Mouse (Mus musculus) testis, adult 10 weeks (tissue): Measurements from ENCODE around the gene Tes3-ps. TPM values are rescaled to one million over a fixed set of nuclear protein-coding genes. Genes with fewer than 3 reads are reported as not detected.

Experiments
- polyA plus RNA-seq: library from polyadenylated mRNA; stranded (reverse); fragments of 350-450 nt; fragmentation: Illumina TruSeq; extraction: RNeasy Lipid Tissue Mini Kit (QIAGEN cat#74804); gene quantifications from one replicate; pipeline ENCODE4 v1.2.3, GENCODE M21; 2014; ENCODE audit warnings: low read depth, low replicate concordance

Gene Tes3-ps
- polyA plus RNA-seq = 5.6 TPM

DNA sequence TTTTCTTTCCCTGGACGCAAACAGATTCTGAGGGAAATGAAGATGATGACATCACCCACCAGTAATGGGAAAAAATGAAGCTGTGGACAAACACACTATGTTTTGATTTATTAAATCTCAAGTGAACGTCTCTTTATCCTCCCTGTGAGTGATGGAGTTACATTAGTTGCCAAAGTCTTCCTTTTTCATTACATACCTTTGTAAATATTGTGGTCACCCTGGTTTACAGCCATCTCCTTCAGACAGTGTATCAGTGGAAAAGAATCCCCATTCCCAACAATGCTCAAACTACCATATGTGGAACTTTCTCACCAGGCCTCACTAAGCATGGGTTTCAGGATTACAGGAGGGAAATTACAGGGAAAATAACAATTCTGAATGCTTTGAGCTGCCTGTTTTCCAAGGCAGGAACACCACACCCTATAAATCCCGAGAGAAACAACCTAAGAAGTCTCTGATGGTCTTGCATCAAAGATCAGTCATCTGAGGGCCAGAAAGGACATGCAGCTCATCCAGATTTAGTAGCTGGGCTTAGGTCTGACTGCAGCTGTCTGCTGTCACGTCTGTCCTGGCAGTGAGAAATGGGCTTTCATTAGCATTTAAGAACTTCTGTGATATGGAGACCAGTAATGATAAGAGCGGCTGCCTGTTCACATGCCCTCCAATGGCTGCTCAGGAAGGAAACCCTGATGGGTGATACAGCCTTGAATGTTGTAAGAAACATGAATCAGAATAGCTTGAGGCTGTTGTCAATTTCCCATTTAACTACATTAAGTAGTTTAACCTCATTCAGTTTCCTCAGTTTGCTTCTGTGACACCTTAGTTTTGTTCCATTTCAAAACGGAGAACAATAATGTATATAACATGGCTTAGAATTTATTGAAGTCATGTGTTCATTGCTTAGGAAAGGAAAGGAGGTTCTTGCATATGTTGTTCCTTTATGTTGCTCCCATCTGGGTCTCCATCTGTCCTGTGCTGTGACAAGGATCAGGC is at the start of gene Tes3-ps:
TSS of gene Tes3-ps (plus strand) at position 943 of the 993 bp plus-strand sequence.

DNA sequence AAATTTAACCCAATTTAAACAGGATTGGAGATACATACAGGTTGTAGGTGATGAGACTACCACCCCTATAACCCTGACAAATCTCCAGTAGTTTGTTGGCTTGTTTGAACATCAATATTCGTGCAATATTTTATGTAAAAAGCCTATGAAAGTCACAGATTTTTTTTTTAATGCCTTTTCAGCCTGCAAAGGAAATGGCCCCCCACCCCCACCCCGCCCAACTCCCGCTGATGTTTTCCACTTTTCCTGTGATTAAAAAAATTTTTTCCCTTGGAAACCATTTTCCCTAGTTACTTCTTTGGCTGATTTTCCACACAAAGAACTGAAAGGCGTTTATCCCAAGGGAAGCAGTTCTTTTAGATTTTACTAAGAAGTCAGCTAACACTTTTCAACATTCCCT is 11.4 kb downstream of the Tes3-ps start, which contains the start of gene Ecm2:
TSS of gene Ecm2 (plus strand) at position 301 of the 400 bp plus-strand sequence.

DNA sequence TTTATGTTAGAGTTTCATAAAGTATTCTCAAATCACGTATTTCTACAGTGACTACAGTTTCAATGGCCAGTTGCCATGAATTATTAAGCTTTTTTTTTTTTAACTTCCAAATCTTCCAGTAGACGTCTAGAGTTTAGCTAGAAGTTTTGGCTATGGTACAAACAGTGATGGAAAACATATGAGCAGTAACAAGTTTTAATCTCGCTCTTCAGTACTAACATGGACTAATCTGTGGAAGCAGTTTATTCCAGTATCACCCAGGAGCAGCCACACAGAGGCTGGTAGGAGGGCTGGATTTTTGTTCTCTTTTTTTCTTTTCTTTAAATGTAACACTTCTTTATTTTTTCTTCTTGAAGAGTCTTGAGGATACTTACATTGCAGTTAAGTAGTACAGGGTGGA is 51.2 kb downstream of the Tes3-ps start, which contains the start of gene Aspn:
TSS of gene Aspn (plus strand) at position 165 of the 400 bp plus-strand sequence.

Other genes starting within 250 kb of the Tes3-ps start
- gene Susd3, start 244.6 kb upstream of the Tes3-ps start, polyA plus RNA-seq = 6.5 TPM
- 0.25 TPM for gene Fgd3, start 173.0 kb upstream of the Tes3-ps start, polyA plus RNA-seq
- 7.8 TPM for gene Bicd2, start 151.7 kb upstream of the Tes3-ps start, polyA plus RNA-seq
- 8.6 TPM for gene Ippk, start 72.1 kb upstream of the Tes3-ps start, polyA plus RNA-seq
- 7.2 TPM for gene Ecm2, start 11.5 kb downstream of the Tes3-ps start, polyA plus RNA-seq
- 4.7 TPM for gene Aspn, start 51.1 kb downstream of the Tes3-ps start, polyA plus RNA-seq
- 6.4 TPM for gene Omd, start 89.1 kb downstream of the Tes3-ps start, polyA plus RNA-seq
- gene Ogn, start 114.7 kb downstream of the Tes3-ps start, polyA plus RNA-seq = 47.0 TPM
- 122 TPM for gene Cenpp, start 159.5 kb downstream of the Tes3-ps start, polyA plus RNA-seq
- gene Nol8, start 159.8 kb downstream of the Tes3-ps start, polyA plus RNA-seq = 448 TPM
- gene Iars, start 188.8 kb downstream of the Tes3-ps start, polyA plus RNA-seq = 23.0 TPM